In the genomic region with DNA sequence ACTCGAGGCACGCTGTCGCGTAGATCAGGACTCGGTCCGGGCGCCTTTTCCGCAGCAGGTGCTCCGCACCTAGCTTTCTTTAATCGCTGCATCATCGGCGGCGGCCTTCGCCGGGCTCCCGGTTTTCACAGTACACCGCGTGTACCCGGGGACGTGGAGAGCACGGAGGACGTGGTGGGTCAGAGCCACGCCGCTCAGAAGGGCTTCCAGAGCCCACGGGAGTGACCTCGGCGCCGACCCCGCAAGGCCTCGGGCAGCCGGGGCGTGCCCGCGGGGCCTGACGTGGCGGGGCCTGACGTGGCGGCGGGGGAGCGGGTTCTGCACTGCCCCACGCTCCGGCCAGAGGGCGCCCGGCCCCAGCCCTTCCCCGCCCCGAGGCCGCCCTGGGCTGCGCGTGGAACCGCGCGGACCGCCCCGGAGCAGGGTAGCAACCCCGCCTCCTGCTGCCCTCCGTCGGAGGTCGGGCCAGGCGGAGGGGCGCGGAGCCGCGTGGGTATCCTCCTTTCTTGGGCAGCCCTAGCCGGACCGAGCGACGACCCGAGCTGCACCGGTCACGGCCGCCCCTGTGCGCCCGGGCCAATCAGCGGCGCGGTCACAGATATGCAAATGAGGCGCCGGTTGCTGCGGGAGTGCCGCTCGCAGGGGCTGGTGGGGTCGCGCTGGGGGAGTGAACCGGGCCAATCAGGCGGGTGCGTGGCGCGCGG, we compare ENCODE assay signal across 8 mouse cellular contexts.
DNase-seq lines count a peak whose midpoint lies in the region; ATAC-seq and TF ChIP-seq lines count a peak whose summit lies in the region.

No protein-coding gene starts in this region.

- peak; percentile 91 for TF ChIP-seq CTCF in C2C12 (IDR thresholded peaks at IDR 0.05; ENCODE audit: control insufficient read depth, insufficient read depth, insufficient read length)
- TF ChIP-seq CTCF in embryonic fibroblast, embryonic 13.5 days (IDR thresholded peaks at IDR 0.05; ENCODE audit: borderline replicate concordance, insufficient read depth, low read length) = no peak
- peak; percentile 53 for TF ChIP-seq CTCF in midbrain, postnatal 0 days (IDR thresholded peaks at IDR 0.05)

- TF ChIP-seq POLR2A in embryonic fibroblast, embryonic 13.5 days (IDR thresholded peaks at IDR 0.05; ENCODE audit: low read depth, low read length) = peak; percentile 46

- H3K4me1 ChIP-seq in embryonic fibroblast, embryonic 13.5 days (ENCODE audit: control insufficient read depth, insufficient read depth, low read length) = no peaks in the 10 kb centered on the region
- peaks cover 10% of the 10 kb centered on the region for H3K4me1 ChIP-seq in heart, embryonic 10.5 days
- H3K4me1 ChIP-seq in kidney, embryonic 15.5 days = peaks cover 7% of the 10 kb centered on the region
- peaks cover 6% of the 10 kb centered on the region; the same call in 1 of the 2 replicates for H3K4me1 ChIP-seq in limb, embryonic 15.5 days
- H3K4me1 ChIP-seq in midbrain, postnatal 0 days (ENCODE audit: insufficient read depth, low read length) = no peaks in the 10 kb centered on the region

- peak overlapping the region; percentile 62 for H3K9ac ChIP-seq in kidney, embryonic 15.5 days
- H3K9ac ChIP-seq in limb, embryonic 15.5 days = peak overlapping the region; percentile 76
- peak overlapping the region; percentile 77 for H3K9ac ChIP-seq in midbrain, postnatal 0 days (replicated peaks; ENCODE audit: low read length, poor library complexity, severe bottlenecking)

- DNase-seq in brain, adult 2 months (ENCODE audit: low read depth, low spot score) = peak; percentile 97
- peak; percentile 98 for DNase-seq in heart, embryonic 10.5 days (ENCODE audit: low spot score)
- peak; percentile 93 for DNase-seq in midbrain, postnatal 0 days (ENCODE audit: low spot score)
- peak; percentile 92 to 93 for DNase-seq in spleen, postnatal 10 days (ENCODE audit: low spot score in 2 of 2)

- no peaks in the 10 kb centered on the region for H3K79me3 ChIP-seq in C2C12 (ENCODE audit: low read depth)

- peak; percentile 99 for ATAC-seq in kidney, embryonic 15.5 days (replicated peaks; ENCODE audit: low FRiP score)
- ATAC-seq in limb, embryonic 15.5 days (ENCODE audit: insufficient number of reproducible peaks, low FRiP score, low TSS enrichment, low read depth) = peak; percentile 98
- peak; percentile 96 for ATAC-seq in midbrain, postnatal 0 days (ENCODE audit: low FRiP score)

- no peaks in the 10 kb centered on the region for H3K79me2 ChIP-seq in C2C12 (ENCODE audit: control insufficient read depth, insufficient read depth)

- no peaks in the 10 kb centered on the region for H3K9me3 ChIP-seq in heart, embryonic 10.5 days
- no peaks in the 10 kb centered on the region for H3K9me3 ChIP-seq in kidney, embryonic 15.5 days (replicated peaks)
- H3K9me3 ChIP-seq in limb, embryonic 15.5 days = no peaks in the 10 kb centered on the region
- H3K9me3 ChIP-seq in midbrain, postnatal 0 days (ENCODE audit: low read length) = no peaks in the 10 kb centered on the region

- no peaks in the 10 kb centered on the region for H3K36me3 ChIP-seq in C2C12 (ENCODE audit: control insufficient read depth, insufficient read depth)
- no peaks in the 10 kb centered on the region for H3K36me3 ChIP-seq in heart, embryonic 10.5 days
- no peaks in the 10 kb centered on the region for H3K36me3 ChIP-seq in kidney, embryonic 15.5 days
- no peaks in the 10 kb centered on the region for H3K36me3 ChIP-seq in limb, embryonic 15.5 days
- H3K36me3 ChIP-seq in midbrain, postnatal 0 days (ENCODE audit: insufficient read depth, low read length) = no peaks in the 10 kb centered on the region

- under 1% methylated on average over 81 of the region's 89 CpGs for WGBS in heart, embryonic 10.5 days
- WGBS in kidney, embryonic 15.5 days = under 1% methylated on average over 79 of the region's 89 CpGs
- WGBS in limb, embryonic 15.5 days = under 1% methylated on average over 69 of the region's 89 CpGs
- under 1% methylated on average over 79 of the region's 89 CpGs for WGBS in midbrain, postnatal 0 days

- peak overlapping the region; percentile 83 for H3ac ChIP-seq in C2C12 (ENCODE audit: control insufficient read depth, insufficient read length, low read depth)

- peak overlapping the region; percentile 46 for H3K4me3 ChIP-seq in C2C12 (ENCODE audit: insufficient read depth, poor library complexity, severe bottlenecking)
- peak overlapping the region; percentile 57 for H3K4me3 ChIP-seq in embryonic fibroblast, embryonic 13.5 days (ENCODE audit: insufficient read depth, low read length)
- peak overlapping the region; percentile 97 for H3K4me3 ChIP-seq in heart, embryonic 10.5 days
- H3K4me3 ChIP-seq in kidney, embryonic 15.5 days (replicated peaks) = peak overlapping the region; percentile 77
- peak overlapping the region; percentile 84 for H3K4me3 ChIP-seq in limb, embryonic 15.5 days
- H3K4me3 ChIP-seq in midbrain, postnatal 0 days (ENCODE audit: low read depth, low read length) = peak overlapping the region; percentile 81

- H3K27ac ChIP-seq in embryonic fibroblast, embryonic 13.5 days (ENCODE audit: insufficient read depth, low read length) = peak overlapping the region; percentile 50
- peak overlapping the region; percentile 93 for H3K27ac ChIP-seq in heart, embryonic 10.5 days
- H3K27ac ChIP-seq in kidney, embryonic 15.5 days = peak overlapping the region; percentile 89
- H3K27ac ChIP-seq in limb, embryonic 15.5 days = peak overlapping the region; percentile 89
- peak overlapping the region; percentile 67 for H3K27ac ChIP-seq in midbrain, postnatal 0 days (ENCODE audit: low read depth, low read length)

- H3K4me2 ChIP-seq in kidney, embryonic 15.5 days = peak overlapping the region; percentile 99
- peak overlapping the region; percentile 87 for H3K4me2 ChIP-seq in limb, embryonic 15.5 days
- H3K4me2 ChIP-seq in midbrain, postnatal 0 days (ENCODE audit: low read depth, low read length, poor library complexity, severe bottlenecking) = peak overlapping the region; percentile 98

- no peaks in the 10 kb centered on the region for H3K27me3 ChIP-seq in C2C12 (ENCODE audit: control insufficient read depth, insufficient read depth, insufficient read length)
- no peaks in the 10 kb centered on the region for H3K27me3 ChIP-seq in heart, embryonic 10.5 days (ENCODE audit: insufficient read depth, poor library complexity, severe bottlenecking)
- H3K27me3 ChIP-seq in kidney, embryonic 15.5 days = 0 out of 2 replicates have a peak, but pooled peaks cover 3% of the 10 kb centered on the region
- no peaks in the 10 kb centered on the region for H3K27me3 ChIP-seq in limb, embryonic 15.5 days
- H3K27me3 ChIP-seq in midbrain, postnatal 0 days (ENCODE audit: insufficient read depth, low read length) = no peaks in the 10 kb centered on the region

TF ChIP-seq in C2C12, 6 proteins besides CTCF, POLR2A, EP300 and RAD21:
- no peak for TF ChIP-seq CEBPB (IDR thresholded peaks at IDR 0.05; ENCODE audit: low read depth)
- TF ChIP-seq USF1 (IDR thresholded peaks at IDR 0.05; ENCODE audit: low read depth) = no peak
- TF ChIP-seq MAX (IDR thresholded peaks at IDR 0.05) = no peak
- TF ChIP-seq MYOG (IDR thresholded peaks at IDR 0.05; ENCODE audit: control insufficient read depth, extremely low read depth, insufficient read length) = no peak

Comparison
In these comparisons a context has a peak if more than half of its experiments do, and no peak if none do; other contexts are left out.
1. Peak in every context shown above with its lines: DNase-seq, ATAC-seq, H3K4me3 ChIP-seq and H3K27ac ChIP-seq.
2. H3K4me3 ChIP-seq: peak in every context shown above with its lines; median percentile 97 in heart, embryonic 10.5 days; 84 in limb, embryonic 15.5 days; 81 in midbrain, postnatal 0 days; 77 in kidney, embryonic 15.5 days; 57 in embryonic fibroblast, embryonic 13.5 days; 46 in C2C12.